Mouse (Mus musculus) midbrain, embryonic 10.5 days (tissue): ENCODE results near the gene Hoxd12. TPM values are rescaled to one million over a fixed set of nuclear protein-coding genes. Genes with fewer than 3 reads are reported as not detected.

Experiments
- DNase-seq: peaks from one replicate; pipeline ENCODE4 v3.0.0-alpha.2; 2017; ENCODE audit warnings: low spot score
- H3K27ac ChIP-seq: fragments of 300-500 bp; sonication (generic); replicated peaks from 2 replicates; pipeline ENCODE4 v1.5.1; 2016; ENCODE audit warnings: mild to moderate bottlenecking
- H3K27me3 ChIP-seq: fragments of 300-500 bp; sonication (generic); 2 replicates; pipeline ENCODE4 v1.6.1; 2016; ENCODE audit warnings: low read depth, mild to moderate bottlenecking; ENCODE audit not compliant: poor library complexity, severe bottlenecking
- H3K36me3 ChIP-seq: fragments of 300-500 bp; sonication (generic); 2 replicates; pipeline ENCODE4 v1.6.1; 2016; ENCODE audit warnings: mild to moderate bottlenecking, moderate library complexity
- H3K4me1 ChIP-seq: fragments of 300-500 bp; sonication (generic); 2 replicates; pipeline ENCODE4 v1.6.1; 2016
- H3K4me3 ChIP-seq: fragments of 300-500 bp; sonication (generic); 2 replicates; pipeline ENCODE4 v1.5.1; 2016; ENCODE audit warnings: mild to moderate bottlenecking, moderate library complexity
- H3K9me3 ChIP-seq: fragments of 300-500 bp; sonication (generic); replicated peaks from 2 replicates; pipeline ENCODE4 v1.6.1; 2016; ENCODE audit warnings: mild to moderate bottlenecking
- WGBS: fragments of 180-500 bp; shearing (Covaris S2); methylation state at CpG from one replicate; pipeline ENCODE4 v1.1.7; 2016; 5-methylcytosine and 5-hydroxymethylcytosine counted together
- polyA plus RNA-seq: library from polyadenylated mRNA; unstranded; fragments of >200 nt; fragmentation: Nextera tagmentation; extraction: Ambion mirVana; gene quantifications from 2 replicates; pipeline ENCODE4 v1.2.1, GENCODE M21; 2016

Gene Hoxd12
- polyA plus RNA-seq, 1 experiment from 2014 or later: not detected

- no peak overlapping the region for H3K27ac ChIP-seq
- DNase-seq: peak; percentile 56
- WGBS: 1% methylated on average over 26 of the region's 26 CpGs
- no peaks in the 10 kb centered on the region for H3K36me3 ChIP-seq
- H3K27me3 ChIP-seq: peaks cover 100% of the 10 kb centered on the region
- no peak overlapping the region for H3K4me3 ChIP-seq
- H3K9me3 ChIP-seq: no peaks in the 10 kb centered on the region
- peaks cover 14% of the 10 kb centered on the region for H3K4me1 ChIP-seq
Measured at GRCm38 (mm10) chr2:74679596-74679971, 4.8 kb downstream of the Hoxd12 start.

GRCm38 (mm10) chr2:74679980-74680379 is 5.2 kb downstream of the Hoxd12 start:
- Histone ChIP-seq H3K27me3 (peaks cover 100% of the 10 kb centered on the region), H3K4me1 (peaks cover 14% of the 10 kb centered on the region), H3K27ac (no peak overlapping the region), H3K4me3 (no peak overlapping the region), H3K9me3 (no peaks in the 10 kb centered on the region), H3K36me3 (no peaks in the 10 kb centered on the region)
- no peak for DNase-seq
- under 1% methylated on average over 23 of the region's 23 CpGs for WGBS

- Histone ChIP-seq H3K36me3 (no peaks in the 10 kb centered on the region), H3K27ac (no peak overlapping the region), H3K27me3 (peaks cover 100% of the 10 kb centered on the region), H3K4me3 (no peak overlapping the region), H3K4me1 (peaks cover 14% of the 10 kb centered on the region), H3K9me3 (no peaks in the 10 kb centered on the region)
- under 1% methylated on average over 21 of the region's 21 CpGs for WGBS
- DNase-seq: peak; percentile 39
Measured at GRCm38 (mm10) chr2:74680561-74681398, 6.0 kb downstream of the Hoxd12 start.

GRCm38 (mm10) chr2:74681594-74682531 is 7.0 kb downstream of the Hoxd12 start:
- Histone ChIP-seq H3K27me3 (peaks cover 100% of the 10 kb centered on the region), H3K9me3 (no peaks in the 10 kb centered on the region), H3K36me3 (no peaks in the 10 kb centered on the region), H3K4me1 (peaks cover 14% of the 10 kb centered on the region), H3K27ac (no peak overlapping the region), H3K4me3 (peak overlapping the region; percentile 23)
- DNase-seq: peak; percentile 56
- WGBS: under 1% methylated on average over 75 of the region's 78 CpGs

- H3K9me3 ChIP-seq: no peaks in the 10 kb centered on the region
- no peaks in the 10 kb centered on the region for H3K36me3 ChIP-seq
- peaks cover 14% of the 10 kb centered on the region for H3K4me1 ChIP-seq
- no peak overlapping the region for H3K27ac ChIP-seq
- peaks cover 100% of the 10 kb centered on the region for H3K27me3 ChIP-seq
- WGBS: under 1% methylated on average over 51 of the region's 51 CpGs
- peak; percentile 54 for DNase-seq
- H3K4me3 ChIP-seq: peak overlapping the region; percentile 23; the same call in 1 of the 2 replicates
Measured at GRCm38 (mm10) chr2:74682796-74683195, 8.0 kb downstream of the Hoxd12 start.

GRCm38 (mm10) chr2:74683471-74683951 is 8.7 kb downstream of the Hoxd12 start:
- under 1% methylated on average over 18 of the region's 18 CpGs for WGBS
- Histone ChIP-seq H3K9me3 (no peaks in the 10 kb centered on the region), H3K4me1 (peaks cover 14% of the 10 kb centered on the region), H3K4me3 (no peak overlapping the region), H3K36me3 (no peaks in the 10 kb centered on the region), H3K27ac (no peak overlapping the region), H3K27me3 (peaks cover 100% of the 10 kb centered on the region)
- DNase-seq: peak; percentile 62

GRCm38 (mm10) chr2:74684106-74684505 is 9.3 kb downstream of the Hoxd12 start:
- peaks cover 14% of the 10 kb centered on the region for H3K4me1 ChIP-seq
- no peak overlapping the region for H3K4me3 ChIP-seq
- 2% methylated on average over 12 of the region's 12 CpGs for WGBS
- peaks cover 100% of the 10 kb centered on the region for H3K27me3 ChIP-seq
- peak; percentile 40 for DNase-seq
- H3K27ac ChIP-seq: no peak overlapping the region
- H3K36me3 ChIP-seq: no peaks in the 10 kb centered on the region
- H3K9me3 ChIP-seq: no peaks in the 10 kb centered on the region

GRCm38 (mm10) chr2:74685059-74685603 is 10.3 kb downstream of the Hoxd12 start:
- H3K4me3 ChIP-seq: no peak overlapping the region
- no peak overlapping the region for H3K27ac ChIP-seq
- peaks cover 14% of the 10 kb centered on the region for H3K4me1 ChIP-seq
- peak; percentile 23 for DNase-seq
- H3K36me3 ChIP-seq: no peaks in the 10 kb centered on the region
- H3K27me3 ChIP-seq: peaks cover 100% of the 10 kb centered on the region
- WGBS: 11% methylated on average over 4 of the region's 4 CpGs
- H3K9me3 ChIP-seq: no peaks in the 10 kb centered on the region

- peak; percentile 72 for DNase-seq
- 7% methylated on average over 17 of the region's 17 CpGs for WGBS
- Histone ChIP-seq H3K9me3 (no peaks in the 10 kb centered on the region), H3K27me3 (peaks cover 100% of the 10 kb centered on the region), H3K4me1 (peaks cover 20% of the 10 kb centered on the region), H3K4me3 (no peak overlapping the region), H3K27ac (no peak overlapping the region), H3K36me3 (no peaks in the 10 kb centered on the region)
Measured at GRCm38 (mm10) chr2:74686301-74686987, 11.6 kb downstream of the Hoxd12 start.

- Histone ChIP-seq H3K27me3 (peaks cover 100% of the 10 kb centered on the region), H3K9me3 (no peaks in the 10 kb centered on the region), H3K36me3 (no peaks in the 10 kb centered on the region), H3K4me3 (no peak overlapping the region), H3K4me1 (peaks cover 17% of the 10 kb centered on the region), H3K27ac (no peak overlapping the region)
- peak; percentile 49 for DNase-seq
- under 1% methylated on average over 27 of the region's 27 CpGs for WGBS
Measured at GRCm38 (mm10) chr2:74686988-74687697, 12.3 kb downstream of the Hoxd12 start.

- Histone ChIP-seq H3K4me3 (no peak overlapping the region), H3K36me3 (no peaks in the 10 kb centered on the region), H3K9me3 (no peaks in the 10 kb centered on the region), H3K27me3 (peaks cover 100% of the 10 kb centered on the region), H3K4me1 (peaks cover 9% of the 10 kb centered on the region), H3K27ac (no peak overlapping the region)
- no peak for DNase-seq
- WGBS: under 1% methylated on average over 31 of the region's 31 CpGs
Measured at GRCm38 (mm10) chr2:74687698-74688555, 13.1 kb downstream of the Hoxd12 start.
